Mouse (Mus musculus): Measurements from ENCODE around the gene Haus8. TPM values are rescaled to one million over a fixed set of nuclear protein-coding genes. Genes with fewer than 3 reads are reported as not detected.
A peak's percentile ranks its signal among the peaks of the same experiment; 100 is the strongest.
"Not testable (repeated sequence)": the region's sequence is repeated elsewhere in the genome, so short reads cannot be mapped to it uniquely, and the experiment has no call there.

The Haus8 gene
- polyA plus RNA-seq, 1 experiment from 2014 or later = 13.5 TPM

- H3K27me3 ChIP-seq (replicated peaks; ENCODE audit: insufficient read depth, low read length) = no peaks in the 10 kb centered on the region
- DNase-seq (ENCODE audit: low spot score) (no peak), ATAC-seq (no peak)
- H3K4me3 ChIP-seq (ENCODE audit: low read depth, low read length) = no peak overlapping the region
- WGBS = 95% methylated on average over 3 of the region's 3 CpGs
- no peak overlapping the region for H3K9ac ChIP-seq (replicated peaks; ENCODE audit: low read depth)
- TF ChIP-seq CTCF (IDR thresholded peaks at IDR 0.05) = no peak
- TF ChIP-seq EP300 (IDR thresholded peaks at IDR 0.05) = no peak
- no peaks in the 10 kb centered on the region for H3K9me3 ChIP-seq (ENCODE audit: low read length)
- H3K4me2 ChIP-seq (replicated peaks; ENCODE audit: low read depth, low read length) = no peak overlapping the region
- no peaks in the 10 kb centered on the region for H3K36me3 ChIP-seq (ENCODE audit: insufficient read depth, low read length)
- H3K27ac ChIP-seq (ENCODE audit: low read length) = no peak overlapping the region
- peaks cover 9% of the 10 kb centered on the region for H3K4me1 ChIP-seq (ENCODE audit: insufficient read depth, low read depth, low read length)
Measured at GRCm38 (mm10) chr8:71276166-71276565, 3.4 kb upstream of the Haus8 start.

GRCm38 (mm10) chr8:71274478-71274877 is 1.7 kb upstream of the Haus8 start:
- no peak overlapping the region for H3K27ac ChIP-seq (ENCODE audit: low read length)
- DNase-seq (ENCODE audit: low spot score) (no peak), ATAC-seq (no peak)
- TF ChIP-seq EP300 (IDR thresholded peaks at IDR 0.05) (no peak), CTCF (IDR thresholded peaks at IDR 0.05) (no peak)
- H3K27me3 ChIP-seq (replicated peaks; ENCODE audit: insufficient read depth, low read length) = no peaks in the 10 kb centered on the region
- H3K4me3 ChIP-seq (ENCODE audit: low read depth, low read length) = no peak overlapping the region
- no peaks in the 10 kb centered on the region for H3K9me3 ChIP-seq (ENCODE audit: low read length)
- H3K4me1 ChIP-seq (ENCODE audit: insufficient read depth, low read depth, low read length) = peaks cover 9% of the 10 kb centered on the region
- H3K4me2 ChIP-seq (replicated peaks; ENCODE audit: low read depth, low read length) = no peak overlapping the region
- H3K9ac ChIP-seq (replicated peaks; ENCODE audit: low read depth) = no peak overlapping the region
- H3K36me3 ChIP-seq (ENCODE audit: insufficient read depth, low read length) = no peaks in the 10 kb centered on the region

GRCm38 (mm10) chr8:71273151-71273510 is 397 bp upstream of the Haus8 start:
- Histone ChIP-seq H3K9me3 (ENCODE audit: low read length) (no peaks in the 10 kb centered on the region), H3K27ac (ENCODE audit: low read length) (peak overlapping the region; percentile 89), H3K9ac (replicated peaks; ENCODE audit: low read depth) (peak overlapping the region; percentile 65), H3K4me1 (ENCODE audit: insufficient read depth, low read depth, low read length) (peaks cover 9% of the 10 kb centered on the region), H3K36me3 (ENCODE audit: insufficient read depth, low read length) (no peaks in the 10 kb centered on the region), H3K4me3 (ENCODE audit: low read depth, low read length) (peak overlapping the region; percentile 81), H3K4me2 (replicated peaks; ENCODE audit: low read depth, low read length) (peak overlapping the region; percentile 79), H3K27me3 (replicated peaks; ENCODE audit: insufficient read depth, low read length) (no peaks in the 10 kb centered on the region)
- 0% methylated on average over 12 of the region's 14 CpGs for WGBS
- peak; percentile 73 for DNase-seq (ENCODE audit: low spot score)
- ATAC-seq = peak; percentile 5
- TF ChIP-seq EP300 (IDR thresholded peaks at IDR 0.05) (no peak), CTCF (IDR thresholded peaks at IDR 0.05) (peak; percentile 22; the same call in 1 of the 2 replicates)

- peak overlapping the region; percentile 81 for H3K4me3 ChIP-seq (ENCODE audit: low read depth, low read length)
Measured at GRCm38 (mm10) chr8:71271630-71272029, 1.1 kb downstream of the Haus8 start.

DNA sequence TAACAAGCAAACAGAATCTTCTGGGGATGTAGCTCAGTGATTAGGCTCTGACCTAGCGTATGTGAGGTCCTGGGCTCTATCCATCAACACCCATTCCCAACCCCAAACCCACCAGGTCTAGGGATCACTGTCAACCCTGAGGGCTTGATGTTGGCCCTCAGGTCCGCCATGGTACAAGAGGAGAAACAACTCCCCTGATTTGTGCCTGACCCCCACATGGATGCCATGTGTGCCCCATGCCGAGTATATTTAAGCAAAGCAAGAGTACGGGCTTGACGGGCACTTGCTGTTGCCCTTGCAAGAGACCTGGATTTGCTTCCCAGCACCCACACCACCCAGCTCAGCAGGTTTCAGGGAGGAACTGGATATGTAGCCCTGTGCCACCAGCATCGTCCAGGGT is 4.4 kb downstream of the Haus8 start:
- DNase-seq (ENCODE audit: low spot score) = not testable (repeated sequence)

More at GRCm38 (mm10) chr8:71271630-71272029, 1.1 kb downstream of the Haus8 start:
- peaks cover 9% of the 10 kb centered on the region for H3K4me1 ChIP-seq (ENCODE audit: insufficient read depth, low read depth, low read length)
- no peak for TF ChIP-seq EP300 (IDR thresholded peaks at IDR 0.05)
- TF ChIP-seq CTCF (IDR thresholded peaks at IDR 0.05) = no peak
- peak overlapping the region; percentile 32; the same call in 1 of the 2 replicates for H3K9ac ChIP-seq (replicated peaks; ENCODE audit: low read depth)
- no peaks in the 10 kb centered on the region for H3K9me3 ChIP-seq (ENCODE audit: low read length)
- peak overlapping the region; percentile 71; the same call in 1 of the 2 replicates for H3K27ac ChIP-seq (ENCODE audit: low read length)
- H3K36me3 ChIP-seq (ENCODE audit: insufficient read depth, low read length) = no peaks in the 10 kb centered on the region
- WGBS = 11% methylated on average over 5 of the region's 5 CpGs
- ATAC-seq (no peak), DNase-seq (ENCODE audit: low spot score) (peak; percentile 15)
- peak overlapping the region; percentile 79 for H3K4me2 ChIP-seq (replicated peaks; ENCODE audit: low read depth, low read length)
- no peaks in the 10 kb centered on the region for H3K27me3 ChIP-seq (replicated peaks; ENCODE audit: insufficient read depth, low read length)

GRCm38 (mm10) chr8:71267690-71268089 is 5.0 kb downstream of the Haus8 start:
- no peaks in the 10 kb centered on the region for H3K4me1 ChIP-seq (ENCODE audit: insufficient read depth, low read depth, low read length)
- H3K9ac ChIP-seq (replicated peaks; ENCODE audit: low read depth) = no peak overlapping the region
- ATAC-seq = no peak
- TF ChIP-seq CTCF (IDR thresholded peaks at IDR 0.05) (no peak), EP300 (IDR thresholded peaks at IDR 0.05) (no peak)
- no peaks in the 10 kb centered on the region for H3K27me3 ChIP-seq (replicated peaks; ENCODE audit: insufficient read depth, low read length)
- H3K36me3 ChIP-seq (ENCODE audit: insufficient read depth, low read length) = no peaks in the 10 kb centered on the region
- H3K4me2 ChIP-seq (replicated peaks; ENCODE audit: low read depth, low read length) = no peak overlapping the region
- H3K27ac ChIP-seq (ENCODE audit: low read length) = no peak overlapping the region
- no peaks in the 10 kb centered on the region for H3K9me3 ChIP-seq (ENCODE audit: low read length)
- 92% methylated on average over 2 of the region's 2 CpGs for WGBS
- no peak overlapping the region for H3K4me3 ChIP-seq (ENCODE audit: low read depth, low read length)
- no peak for DNase-seq (ENCODE audit: low spot score)

More for the DNA sequence above, 4.4 kb downstream of the Haus8 start:
- not testable (repeated sequence) for H3K27ac ChIP-seq (ENCODE audit: low read length); H3K4me1 ChIP-seq (ENCODE audit: insufficient read depth, low read depth, low read length); ATAC-seq; H3K4me2 ChIP-seq (replicated peaks; ENCODE audit: low read depth, low read length); H3K9me3 ChIP-seq (ENCODE audit: low read length); H3K36me3 ChIP-seq (ENCODE audit: insufficient read depth, low read length); H3K4me3 ChIP-seq (ENCODE audit: low read depth, low read length); H3K9ac ChIP-seq (replicated peaks; ENCODE audit: low read depth); H3K27me3 ChIP-seq (replicated peaks; ENCODE audit: insufficient read depth, low read length)
- 97% methylated on average over 5 of the region's 6 CpGs for WGBS

DNA sequence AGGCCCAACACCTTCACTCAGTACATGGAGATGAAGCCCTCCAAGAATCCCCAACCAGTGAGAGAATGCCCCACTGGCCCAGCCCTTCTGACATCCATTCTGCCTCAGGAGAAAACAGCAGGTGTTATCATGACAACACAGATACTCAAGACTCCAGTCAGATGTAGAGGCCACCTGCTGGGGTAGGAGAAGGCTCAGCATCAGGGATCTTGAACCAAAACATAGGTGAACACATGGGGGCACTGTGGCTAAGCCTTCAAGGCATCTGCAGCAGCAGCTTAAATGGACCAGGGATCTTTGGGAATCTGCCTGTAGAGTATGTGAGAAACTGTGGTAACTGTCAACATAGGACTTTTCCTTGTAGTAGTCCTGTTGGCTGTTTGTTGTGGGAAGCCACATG is 11.5 kb downstream of the Haus8 start:
- TF ChIP-seq EP300 (IDR thresholded peaks at IDR 0.05) (no peak), CTCF (IDR thresholded peaks at IDR 0.05) (peak; percentile 52)
- no peak overlapping the region for H3K4me3 ChIP-seq (ENCODE audit: low read depth, low read length)
- no peak overlapping the region for H3K4me2 ChIP-seq (replicated peaks; ENCODE audit: low read depth, low read length)
- no peaks in the 10 kb centered on the region for H3K4me1 ChIP-seq (ENCODE audit: insufficient read depth, low read depth, low read length)
- no peaks in the 10 kb centered on the region for H3K36me3 ChIP-seq (ENCODE audit: insufficient read depth, low read length)
- no peaks in the 10 kb centered on the region for H3K9me3 ChIP-seq (ENCODE audit: low read length)
- DNase-seq (ENCODE audit: low spot score) (peak; percentile 24), ATAC-seq (no peak)
- H3K27ac ChIP-seq (ENCODE audit: low read length) = no peak overlapping the region
- H3K9ac ChIP-seq (replicated peaks; ENCODE audit: low read depth) = no peak overlapping the region
- H3K27me3 ChIP-seq (replicated peaks; ENCODE audit: insufficient read depth, low read length) = no peaks in the 10 kb centered on the region
